Mouse (Mus musculus): Measurements from ENCODE around the gene Selenov.
"Not testable (repeated sequence)": the region's sequence is repeated elsewhere in the genome, so short reads cannot be mapped to it uniquely, and the experiment has no call there.

Selenov gene

GRCm38 (mm10) chr7:28294481-28294880, 3.5 kb upstream of the Selenov start:
- DNase-seq (ENCODE audit: low read depth, low spot score) = peak; percentile 89

- no peak for DNase-seq (ENCODE audit: low read depth, low spot score)
These were observed 821 bp downstream of the Selenov start for GRCm38 (mm10) chr7:28290165-28290564.

- no peak for DNase-seq (ENCODE audit: low read depth, low spot score)
These were observed 10.4 kb downstream of the Selenov start for GRCm38 (mm10) chr7:28280630-28281029.

DNA sequence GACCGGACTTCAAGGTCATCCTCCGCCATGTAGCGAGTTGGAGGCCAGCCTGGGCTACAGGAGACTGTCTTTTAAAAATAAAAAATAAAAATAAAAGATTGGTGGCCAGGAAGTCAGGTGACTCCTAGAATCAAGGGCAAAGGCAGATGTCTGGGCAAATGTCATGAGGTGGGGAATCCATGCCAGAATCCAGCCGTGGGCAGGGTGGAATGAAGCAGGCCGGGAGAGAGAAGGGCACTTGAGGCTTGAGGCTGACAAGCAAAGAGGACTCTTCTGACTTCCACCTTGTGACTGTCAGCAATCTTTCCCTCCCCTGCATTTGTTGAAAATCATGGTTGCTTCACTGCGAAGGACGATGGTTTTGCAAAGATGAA, 12.7 kb downstream of the Selenov start:
- no peak for DNase-seq (ENCODE audit: low read depth, low spot score)

DNA sequence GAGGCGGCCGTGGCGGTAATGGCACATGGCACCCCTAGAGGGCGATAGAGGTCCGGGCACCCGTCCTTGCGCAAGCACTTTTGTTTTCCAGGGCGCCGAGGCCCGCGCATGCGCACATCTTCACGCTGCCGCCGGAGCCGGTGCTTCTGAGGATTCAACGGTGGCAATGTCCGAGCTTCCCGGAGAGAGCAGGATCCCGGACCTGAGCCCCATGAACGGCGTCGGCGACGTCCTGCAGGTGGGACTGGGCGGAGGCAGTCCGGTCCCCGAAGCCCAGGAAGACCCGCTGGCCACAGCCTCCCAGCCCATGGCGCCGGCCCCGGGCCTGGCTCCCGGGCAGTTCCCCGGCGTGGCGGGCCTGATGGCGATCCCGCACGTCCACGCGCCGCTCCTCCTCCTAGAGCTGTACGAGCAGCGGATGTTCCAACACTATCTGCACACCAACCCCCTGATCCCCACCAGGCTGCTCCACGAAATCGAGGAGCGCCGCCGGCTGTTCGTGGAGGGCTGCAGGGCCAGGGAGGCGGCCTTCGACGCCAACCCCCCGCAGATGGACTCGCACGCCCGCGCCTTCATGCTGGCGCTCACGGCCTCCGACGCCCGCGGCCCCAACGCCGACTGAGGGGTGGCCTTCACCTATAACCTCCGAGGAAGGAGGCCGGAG, 13.2 kb downstream of the Selenov start, which contains the start of gene Eid2b:
Eid2b (plus strand) TSS at position 125 of the 664 bp plus-strand sequence.
- DNase-seq (ENCODE audit: low read depth, low spot score) = peak; percentile 96

DNA sequence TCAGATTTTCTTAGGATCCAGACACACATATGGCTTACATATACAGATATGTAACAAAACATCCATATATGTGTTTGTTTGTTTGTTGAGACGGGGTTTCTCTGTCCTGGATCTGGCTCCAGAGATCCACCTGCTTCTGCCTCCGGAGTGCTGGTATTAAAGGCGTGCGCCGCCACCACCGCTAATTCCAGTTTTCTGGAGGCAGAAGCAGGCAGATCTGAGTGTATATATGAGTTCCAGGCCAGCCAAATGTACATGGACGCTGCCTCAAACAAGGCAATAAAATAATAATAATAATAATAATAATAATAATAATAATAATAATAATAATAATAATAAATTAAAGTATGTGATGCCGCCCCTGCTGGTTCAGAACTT, 13.8 kb downstream of the Selenov start:
- no peak for DNase-seq (ENCODE audit: low read depth, low spot score)

DNA sequence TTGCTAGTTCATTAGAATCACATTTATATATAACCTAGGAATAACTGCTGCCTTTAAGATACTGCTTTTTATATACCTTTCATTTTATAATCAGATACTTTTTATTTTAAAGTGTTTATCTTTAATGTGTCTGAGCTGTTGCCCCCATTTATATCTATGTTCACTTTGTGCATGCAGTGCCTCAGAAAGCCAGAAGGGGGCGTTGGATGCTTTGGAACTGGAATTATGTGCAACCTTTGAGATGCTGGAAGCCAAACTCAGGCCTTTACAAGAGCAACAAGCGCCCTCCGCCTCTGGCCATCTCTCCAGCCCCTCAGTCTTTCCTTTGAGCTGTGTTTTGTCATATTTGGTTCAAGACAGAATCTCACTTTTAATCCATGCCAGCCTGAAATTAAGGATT, 19.2 kb downstream of the Selenov start:
- no peak for DNase-seq (ENCODE audit: low read depth, low spot score)

DNA sequence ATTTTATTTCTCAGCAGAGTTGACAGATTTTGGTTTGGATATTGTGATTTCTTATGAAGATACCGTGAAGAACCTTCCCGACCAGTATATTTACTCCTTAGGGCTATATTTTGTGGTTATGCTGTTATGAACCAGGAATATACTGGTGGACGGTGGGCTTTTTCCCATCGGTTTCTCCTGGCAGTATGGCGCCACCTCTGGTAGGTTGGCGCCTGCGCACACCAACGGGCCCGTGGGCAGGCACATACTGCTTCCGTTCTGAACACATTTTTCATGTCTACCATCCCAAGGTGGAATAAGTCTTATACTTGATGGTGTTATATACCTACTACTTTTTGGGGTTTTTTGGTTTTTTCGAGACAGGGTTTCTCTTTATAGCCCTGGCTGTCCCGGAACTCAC, 21.6 kb downstream of the Selenov start:
- DNase-seq (ENCODE audit: low read depth, low spot score) = no peak

GRCm38 (mm10) chr7:28268576-28268975, 22.4 kb downstream of the Selenov start:
- DNase-seq (ENCODE audit: low read depth, low spot score) = no peak

DNA sequence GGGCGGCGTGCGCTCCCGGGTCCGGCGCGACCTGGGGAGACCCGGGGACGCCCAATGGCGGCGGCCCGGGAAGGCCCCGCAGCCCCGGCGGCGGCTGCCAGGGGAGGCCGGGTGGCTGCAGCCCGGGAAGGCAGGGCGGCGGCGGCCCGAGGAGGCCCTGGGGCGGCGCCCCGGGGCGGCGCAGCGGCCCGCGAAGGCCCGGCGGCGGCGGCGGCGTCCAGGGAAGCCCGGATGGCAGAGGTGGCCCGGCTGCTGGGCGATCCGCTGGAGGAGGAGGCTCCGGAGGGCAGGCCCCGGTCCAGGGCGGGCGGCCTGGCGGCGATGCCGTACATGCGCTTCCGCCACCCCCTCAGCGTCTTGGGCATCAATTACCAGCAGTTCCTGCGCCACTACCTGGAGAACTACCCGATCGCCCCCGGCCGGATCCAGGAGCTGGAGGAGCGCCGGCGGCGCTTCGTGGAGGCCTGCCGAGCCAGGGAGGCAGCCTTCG, 22.9 kb downstream of the Selenov start:
- no peak for DNase-seq (ENCODE audit: low read depth, low spot score)

GRCm38 (mm10) chr7:28267129-28268041, 23.6 kb downstream of the Selenov start, which contains the start of gene Eid2:
Gene Eid2, plus strand, starts transcription at chr7:28267881.
- DNase-seq (ENCODE audit: low read depth, low spot score) = peak; percentile 94

GRCm38 (mm10) chr7:28265391-28265790, 25.6 kb downstream of the Selenov start:
- DNase-seq (ENCODE audit: low read depth, low spot score) = no peak

- peak; percentile 87 for DNase-seq (ENCODE audit: low read depth, low spot score)
These were observed 27.2 kb downstream of the Selenov start for GRCm38 (mm10) chr7:28263786-28264185.

GRCm38 (mm10) chr7:28262861-28263260, 28.1 kb downstream of the Selenov start:
- DNase-seq (ENCODE audit: low read depth, low spot score) = no peak

- DNase-seq (ENCODE audit: low read depth, low spot score) = no peak
These were observed 35.5 kb downstream of the Selenov start for GRCm38 (mm10) chr7:28255476-28255875.

DNA sequence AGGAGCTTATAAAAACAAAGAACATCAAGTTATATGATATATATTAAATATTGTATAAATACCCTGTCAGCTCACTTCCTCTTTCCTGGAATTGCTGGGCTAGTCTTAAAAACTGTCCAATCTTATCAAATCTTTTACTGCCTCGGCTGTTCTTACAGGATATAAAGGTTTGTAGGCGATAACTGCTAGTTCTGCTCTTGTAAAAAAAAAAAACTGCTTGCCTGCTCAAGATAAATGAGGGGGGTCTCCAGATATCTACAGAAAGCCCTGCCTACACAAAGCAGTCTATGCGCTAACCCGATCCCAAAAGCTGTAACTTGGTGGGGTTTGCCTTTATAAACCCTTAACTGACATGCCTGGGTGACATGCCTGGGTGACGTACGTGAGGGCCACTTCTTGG, 36.4 kb downstream of the Selenov start:
- no peak for DNase-seq (ENCODE audit: low read depth, low spot score)

DNA sequence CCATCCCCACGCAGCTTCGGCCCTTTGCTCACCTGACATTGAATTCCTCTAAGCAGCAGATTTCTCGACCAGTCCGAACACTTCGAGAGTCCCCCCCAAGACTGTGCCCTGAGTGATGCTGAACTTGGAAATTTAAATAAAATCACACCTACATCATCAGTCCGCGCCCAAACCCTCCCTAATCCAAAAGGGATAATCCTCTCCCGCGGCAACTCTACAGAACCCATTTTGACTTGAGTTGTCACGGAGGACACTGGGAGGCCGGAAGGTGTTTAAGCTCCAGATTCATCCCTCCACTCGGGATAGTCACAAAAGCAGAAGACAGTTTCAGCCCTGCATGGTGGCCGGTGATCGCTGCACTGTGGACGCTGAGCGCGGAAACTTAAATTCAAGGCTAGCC, 39.0 kb downstream of the Selenov start:
- DNase-seq (ENCODE audit: low read depth, low spot score) = no peak

- DNase-seq (ENCODE audit: low read depth, low spot score) = no peak
These were observed 42.0 kb downstream of the Selenov start for GRCm38 (mm10) chr7:28248957-28249356.

DNA sequence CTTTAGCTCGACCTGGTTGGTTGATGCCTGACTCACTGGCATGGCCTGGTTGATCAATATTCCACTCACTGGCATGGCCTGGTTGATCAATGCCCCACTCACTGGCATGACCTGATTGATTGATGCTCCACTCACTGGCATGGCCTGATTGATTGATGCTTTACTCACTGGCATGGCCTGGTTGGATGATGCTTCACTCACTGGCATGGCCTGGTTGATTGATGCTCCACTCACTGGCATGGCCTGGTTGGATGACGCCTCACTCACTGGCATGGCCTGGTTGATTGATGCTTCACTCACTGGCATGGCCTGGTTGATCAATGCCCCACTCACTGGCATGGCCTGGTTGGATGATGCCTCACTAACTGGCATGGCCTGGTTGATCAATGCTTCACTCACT, 47.0 kb downstream of the Selenov start:
- not testable (repeated sequence) for DNase-seq (ENCODE audit: low read depth, low spot score)
